Mouse (Mus musculus): ENCODE results near the gene Gnpat. TPM values are rescaled to one million over a fixed set of nuclear protein-coding genes. Genes with fewer than 3 reads are reported as not detected.

The Gnpat gene
- polyA plus RNA-seq, 1 experiment from 2014 or later: 94.8 TPM

GRCm38 (mm10) chr8:124925544-124926266 is 62.9 kb downstream of the Gnpat start:
- ATAC-seq (ENCODE audit: extremely low read depth, insufficient number of reproducible peaks, low FRiP score, low TSS enrichment): no peak
- Histone ChIP-seq H3K27me3 (replicated peaks) (no peaks in the 10 kb centered on the region), H3K36me3 (peaks cover 16% of the 10 kb centered on the region), H3K9ac (peak overlapping the region; percentile 47; the same call in 1 of the 2 replicates), H3K9me3 (no peaks in the 10 kb centered on the region), H3K27ac (replicated peaks) (peak overlapping the region; percentile 92), H3K4me2 (peak overlapping the region; percentile 32), H3K4me1 (peaks cover 96% of the 10 kb centered on the region), H3K4me3 (no peak overlapping the region)
- 32% methylated on average over 14 of the region's 14 CpGs for WGBS

GRCm38 (mm10) chr8:124926351-124926771 is 63.5 kb downstream of the Gnpat start:
- H3K9ac ChIP-seq: peak overlapping the region; percentile 57
- peaks cover 93% of the 10 kb centered on the region for H3K4me1 ChIP-seq
- peak overlapping the region; percentile 32; the same call in 1 of the 2 replicates for H3K4me2 ChIP-seq
- H3K4me3 ChIP-seq: no peak overlapping the region
- H3K27me3 ChIP-seq (replicated peaks): no peaks in the 10 kb centered on the region
- peaks cover 18% of the 10 kb centered on the region for H3K36me3 ChIP-seq
- H3K27ac ChIP-seq (replicated peaks): peak overlapping the region; percentile 92
- no peaks in the 10 kb centered on the region for H3K9me3 ChIP-seq
- WGBS: 20% methylated on average over 10 of the region's 10 CpGs
- peak; percentile 32; the same call in 1 of the 2 replicates for ATAC-seq (ENCODE audit: extremely low read depth, insufficient number of reproducible peaks, low FRiP score, low TSS enrichment)

DNA sequence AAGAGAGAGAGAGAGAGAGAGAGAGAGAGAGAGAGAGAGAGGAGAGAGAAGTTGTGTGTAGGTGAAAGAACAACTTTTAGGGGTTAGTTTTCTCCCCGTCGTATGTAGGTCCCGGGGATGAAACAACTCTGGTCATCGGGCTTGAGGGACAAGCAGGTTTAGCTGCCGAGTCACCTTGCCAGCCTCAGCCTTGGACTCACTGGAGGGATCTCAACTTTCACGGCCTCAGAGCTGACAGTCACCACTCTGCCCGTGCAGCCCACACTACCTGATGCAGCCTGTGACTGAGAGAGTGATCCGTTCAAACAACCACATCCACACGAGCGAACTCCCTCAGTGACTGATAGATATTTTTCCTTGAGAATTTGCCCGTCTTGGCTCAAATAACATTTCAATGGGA is 66.2 kb downstream of the Gnpat start:
- peaks cover 70% of the 10 kb centered on the region for H3K4me1 ChIP-seq

GRCm38 (mm10) chr8:124930086-124930485 is 67.3 kb downstream of the Gnpat start:
- 55% methylated on average over 13 of the region's 13 CpGs for WGBS
- Histone ChIP-seq H3K27ac (replicated peaks) (peak overlapping the region; percentile 83), H3K9ac (0 out of 2 replicates have a peak overlapping the region, but pooled peaks have one; percentile 29), H3K4me1 (peaks cover 68% of the 10 kb centered on the region), H3K4me3 (no peak overlapping the region), H3K4me2 (peak overlapping the region; percentile 46), H3K9me3 (no peaks in the 10 kb centered on the region), H3K36me3 (peaks cover 10% of the 10 kb centered on the region), H3K27me3 (replicated peaks) (no peaks in the 10 kb centered on the region)
- no peak for ATAC-seq (ENCODE audit: extremely low read depth, insufficient number of reproducible peaks, low FRiP score, low TSS enrichment)

More for the DNA sequence above, 66.2 kb downstream of the Gnpat start:
- Histone ChIP-seq H3K27ac (replicated peaks) (peak overlapping the region; percentile 39; the same call in 1 of the 2 replicates), H3K36me3 (peaks cover 18% of the 10 kb centered on the region), H3K4me3 (no peak overlapping the region), H3K9me3 (no peaks in the 10 kb centered on the region), H3K27me3 (replicated peaks) (no peaks in the 10 kb centered on the region), H3K9ac (no peak overlapping the region), H3K4me2 (no peak overlapping the region)
- no peak for ATAC-seq (ENCODE audit: extremely low read depth, insufficient number of reproducible peaks, low FRiP score, low TSS enrichment)
- 73% methylated on average over 11 of the region's 11 CpGs for WGBS

- Histone ChIP-seq H3K4me2 (peak overlapping the region; percentile 46; the same call in 1 of the 2 replicates), H3K9me3 (no peaks in the 10 kb centered on the region), H3K27me3 (replicated peaks) (no peaks in the 10 kb centered on the region), H3K4me1 (peaks cover 67% of the 10 kb centered on the region), H3K4me3 (no peak overlapping the region), H3K36me3 (peaks cover 9% of the 10 kb centered on the region), H3K9ac (0 out of 2 replicates have a peak overlapping the region, but pooled peaks have one; percentile 29), H3K27ac (replicated peaks) (peak overlapping the region; percentile 83)
- ATAC-seq (ENCODE audit: extremely low read depth, insufficient number of reproducible peaks, low FRiP score, low TSS enrichment): no peak
- WGBS: 83% methylated on average over 4 of the region's 4 CpGs
Observed at GRCm38 (mm10) chr8:124930649-124931048, 67.8 kb downstream of the Gnpat start.

- ATAC-seq (ENCODE audit: extremely low read depth, insufficient number of reproducible peaks, low FRiP score, low TSS enrichment): no peak
- Histone ChIP-seq H3K4me2 (no peak overlapping the region), H3K9ac (no peak overlapping the region), H3K4me1 (peaks cover 64% of the 10 kb centered on the region), H3K4me3 (no peak overlapping the region), H3K9me3 (no peaks in the 10 kb centered on the region), H3K36me3 (peaks cover 22% of the 10 kb centered on the region), H3K27ac (replicated peaks) (peak overlapping the region; percentile 40; the same call in 1 of the 2 replicates), H3K27me3 (replicated peaks) (no peaks in the 10 kb centered on the region)
- WGBS: 66% methylated on average over 3 of the region's 3 CpGs
Observed at GRCm38 (mm10) chr8:124932435-124932834, 69.6 kb downstream of the Gnpat start.

DNA sequence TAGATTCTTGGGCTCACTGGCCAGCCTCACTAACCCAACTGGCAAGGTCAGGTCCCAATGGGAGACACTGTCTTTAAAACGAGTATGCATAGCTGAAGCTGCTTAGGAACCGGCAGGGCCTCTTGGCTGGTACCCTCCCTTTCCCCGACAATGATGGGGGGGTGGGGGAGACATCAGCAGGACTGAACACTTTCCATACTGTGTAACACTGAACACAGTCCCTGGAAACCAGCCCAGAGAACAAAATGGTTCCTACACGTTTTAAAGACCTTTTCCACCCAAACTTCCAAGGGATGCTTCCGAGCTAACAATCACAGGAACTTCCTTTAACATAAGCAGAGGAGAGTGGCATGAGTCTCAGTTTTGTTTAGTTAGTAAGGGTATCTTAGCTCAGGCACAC is 72.3 kb downstream of the Gnpat start:
- Histone ChIP-seq H3K4me1 (peaks cover 48% of the 10 kb centered on the region), H3K4me2 (no peak overlapping the region), H3K36me3 (peaks cover 36% of the 10 kb centered on the region), H3K27me3 (replicated peaks) (no peaks in the 10 kb centered on the region), H3K4me3 (no peak overlapping the region), H3K9me3 (no peaks in the 10 kb centered on the region), H3K9ac (no peak overlapping the region), H3K27ac (replicated peaks) (no peak overlapping the region)
- ATAC-seq (ENCODE audit: extremely low read depth, insufficient number of reproducible peaks, low FRiP score, low TSS enrichment): no peak
- 70% methylated on average over 5 of the region's 5 CpGs for WGBS

DNA sequence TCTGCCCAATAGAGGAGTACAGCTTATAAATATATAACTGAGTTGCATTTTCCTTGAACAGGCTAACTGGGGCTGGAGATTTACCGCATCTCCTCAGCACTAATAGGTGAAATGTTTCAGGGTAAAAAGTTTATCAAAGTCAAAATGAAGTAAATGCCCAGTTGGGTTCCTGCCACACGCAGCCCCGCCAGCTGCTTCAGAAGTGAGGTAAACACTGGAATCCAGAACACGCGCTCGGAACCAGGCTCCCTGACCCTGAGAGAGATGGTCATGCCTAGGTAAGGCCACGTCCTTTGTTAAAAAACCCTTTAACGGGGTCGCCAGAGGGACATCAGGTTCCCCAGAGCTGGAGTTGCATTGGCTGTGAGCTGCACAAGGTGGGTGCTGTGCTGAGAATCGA is 73.9 kb downstream of the Gnpat start:
- WGBS: 92% methylated on average over 10 of the region's 10 CpGs
- H3K36me3 ChIP-seq: peaks cover 44% of the 10 kb centered on the region

DNA sequence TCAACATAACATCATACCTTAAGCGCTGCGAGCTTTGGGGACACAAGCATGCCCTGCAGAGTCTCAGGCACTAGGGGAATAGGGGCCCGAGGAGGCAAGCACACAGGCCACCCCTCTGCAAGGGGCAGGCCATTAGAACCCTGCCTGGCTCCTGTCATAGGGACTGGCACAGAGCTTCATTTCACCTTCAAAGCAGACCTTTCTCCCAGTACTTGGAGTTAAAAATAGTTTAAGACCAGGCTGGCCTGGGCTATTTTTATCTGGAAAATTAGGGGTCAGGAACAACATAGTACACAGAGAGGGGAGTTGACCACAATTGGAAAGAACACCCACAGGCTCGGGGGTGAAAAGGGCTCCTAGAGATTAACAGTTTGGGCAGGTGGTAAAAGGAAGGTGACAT is 74.5 kb downstream of the Gnpat start:
- peak overlapping the region; percentile 32 for H3K4me2 ChIP-seq
- WGBS: 61% methylated on average over 4 of the region's 4 CpGs
- H3K27me3 ChIP-seq (replicated peaks): no peaks in the 10 kb centered on the region
- H3K27ac ChIP-seq (replicated peaks): peak overlapping the region; percentile 94
- no peak; the same call in 1 of the 2 replicates for ATAC-seq (ENCODE audit: extremely low read depth, insufficient number of reproducible peaks, low FRiP score, low TSS enrichment)
- H3K9me3 ChIP-seq: no peaks in the 10 kb centered on the region
- 0 out of 2 replicates have a peak overlapping the region, but pooled peaks have one; percentile 5 for H3K9ac ChIP-seq
- H3K36me3 ChIP-seq: peaks cover 48% of the 10 kb centered on the region
- H3K4me3 ChIP-seq: no peak overlapping the region
- peaks cover 56% of the 10 kb centered on the region for H3K4me1 ChIP-seq

More for the DNA sequence above, 73.9 kb downstream of the Gnpat start:
- no peak overlapping the region for H3K9ac ChIP-seq
- H3K4me2 ChIP-seq: no peak overlapping the region
- H3K4me1 ChIP-seq: peaks cover 53% of the 10 kb centered on the region
- peak overlapping the region; percentile 94 for H3K27ac ChIP-seq (replicated peaks)
- no peak for ATAC-seq (ENCODE audit: extremely low read depth, insufficient number of reproducible peaks, low FRiP score, low TSS enrichment)
- no peaks in the 10 kb centered on the region for H3K27me3 ChIP-seq (replicated peaks)
- H3K4me3 ChIP-seq: no peak overlapping the region
- H3K9me3 ChIP-seq: no peaks in the 10 kb centered on the region

All from heart, embryonic 13.5 days (tissue).